Mouse (Mus musculus): ENCODE measurements around the gene Trp63. TPM values are rescaled to one million over a fixed set of nuclear protein-coding genes. Genes with fewer than 3 reads are reported as not detected.

Trp63 gene
- polyA plus RNA-seq (2012; rRNA removed) = 0.23 and 0.24 TPM in 2 replicates

GRCm38 (mm10) chr16:25683531-25684248 lies at the start of gene Trp63:
TSS of gene Trp63 (plus strand) at chr16:25683763.

